In genomic region chr16:35490231-35491070, GRCm38 (mm10) we compare ENCODE assay signal across 8 mouse cellular contexts. TPM values are rescaled to one million over a fixed set of nuclear protein-coding genes. Genes with fewer than 3 reads are reported as not detected.
DNase-seq lines count a peak whose midpoint lies in the region; ATAC-seq and TF ChIP-seq lines count a peak whose summit lies in the region.

Gene Pdia5, minus strand, starts transcription at chr16:35490873.

- no peaks in the 10 kb centered on the region for H3K9me3 ChIP-seq in embryonic facial prominence, embryonic 10.5 days

- WGBS in embryonic facial prominence, embryonic 10.5 days, result under 1% methylated on average over 66 of the region's 66 CpGs
- WGBS in small intestine, adult 2 months, result under 1% methylated on average over 66 of the region's 66 CpGs

- H3K4me3 ChIP-seq in embryonic facial prominence, embryonic 10.5 days, result peak within 1 kb of the TSS; percentile 90
- peak within 1 kb of the TSS; percentile 98 for H3K4me3 ChIP-seq in small intestine, adult 2 months (ENCODE audit: low read depth, low read length)

- TF ChIP-seq POLR2A in small intestine, adult 2 months (IDR thresholded peaks at IDR 0.05; ENCODE audit: low read depth, low read length), result peak; percentile 29; the same call in 1 of the 2 replicates

- peaks cover 40% of the 10 kb centered on the region for H3K4me1 ChIP-seq in embryonic facial prominence, embryonic 10.5 days
- peaks cover 7% of the 10 kb centered on the region for H3K4me1 ChIP-seq in small intestine, adult 2 months (ENCODE audit: control insufficient read depth, insufficient read depth, insufficient read length, low read length)

- no peak for TF ChIP-seq CTCF in small intestine, adult 2 months (IDR thresholded peaks at IDR 0.05; ENCODE audit: extremely low read depth, insufficient read length, insufficient replicate concordance, low read depth, low read length)

- DNase-seq in adrenal gland, postnatal 4 days (ENCODE audit: low spot score in 2 of 2), result peak; percentile 67 to 75
- peak; percentile 91 for DNase-seq in embryonic facial prominence, embryonic 10.5 days (ENCODE audit: low spot score)
- DNase-seq in heart, adult 11 months, result peak; percentile 99
- peak; percentile 94 for DNase-seq in kidney, adult 11 months
- DNase-seq in left cerebral cortex, postnatal 36 days (ENCODE audit: low spot score in 2 of 2), result peak; percentile 84 to 86
- DNase-seq in mesoderm, embryonic 11.5 days (ENCODE audit: low read depth, low spot score), result peak; percentile 91

- no peak for ATAC-seq in erythroid progenitor cell, adult 5-6 weeks (replicated peaks; ENCODE audit: low FRiP score, poor library complexity, severe bottlenecking)

- intact Hi-C loops in left cerebral cortex, postnatal 36 days (cut with DNase I), result no loop called here

- H3K27ac ChIP-seq in embryonic facial prominence, embryonic 10.5 days (replicated peaks), result peak within 1 kb of the TSS; percentile 82
- H3K27ac ChIP-seq in small intestine, adult 2 months (ENCODE audit: insufficient read depth, low read depth, low read length), result peak within 1 kb of the TSS; percentile 12; the same call in 1 of the 2 replicates

- H3K36me3 ChIP-seq in embryonic facial prominence, embryonic 10.5 days (replicated peaks), result no peaks in the 10 kb centered on the region
- H3K36me3 ChIP-seq in small intestine, adult 2 months (ENCODE audit: control insufficient read depth, insufficient read depth, low read length), result no peaks in the 10 kb centered on the region

- H3K27me3 ChIP-seq in embryonic facial prominence, embryonic 10.5 days (replicated peaks; ENCODE audit: low read depth, poor library complexity, severe bottlenecking), result 0 out of 2 replicates have a peak, but pooled peaks cover 4% of the 10 kb centered on the region
- no peaks in the 10 kb centered on the region for H3K27me3 ChIP-seq in small intestine, adult 2 months (ENCODE audit: control insufficient read depth, insufficient read depth, low read length)

RNA-seq across cellular contexts. Expression of gene Pdia5, which starts in this region (rescaled TPM):
- 10 to 100 TPM; 23.0 to 27.5 TPM for total RNA-seq in adrenal gland, postnatal 4 days (2021)
- polyA plus RNA-seq in embryonic facial prominence, embryonic 10.5 days (2016; fragmentation: Nextera tagmentation; extraction: Ambion mirVana), result 23.3 and 23.5 TPM in 2 replicates
- total RNA-seq in left cerebral cortex, postnatal 36 days (2021), result 1 to 10 TPM; 3.1 to 6.7 TPM
- 6.6 and 7.2 TPM in 2 replicates for polyA plus RNA-seq in small intestine, adult 2 months (2012; rRNA removed)
- total RNA-seq in erythroid progenitor cell, adult 5-6 weeks (2015; ENCODE audit: low replicate concordance), result not detected in 2 replicates
- total RNA-seq in erythroid progenitor cell, adult 5-6 weeks (2017; ENCODE audit: low replicate concordance), result 1.2 and 1.6 TPM in 2 replicates
